Mouse (Mus musculus) C2C12 (cell line): ENCODE data around the gene Arrdc2.

Experiments
- CEBPB ChIP-seq: IDR thresholded peaks from one replicate; pipeline ENCODE4 v1.6.1; 2011; ENCODE audit warnings: low read depth, mild to moderate bottlenecking, control low read depth, moderate library complexity
- CTCF ChIP-seq: IDR thresholded peaks from one replicate; pipeline ENCODE4 v1.5.1; 2011; ENCODE audit not compliant: control insufficient read depth, insufficient read depth, insufficient read length
- FOSL1 ChIP-seq: IDR thresholded peaks from one replicate; pipeline ENCODE4 v1.8.0; 2011; ENCODE audit warnings: mild to moderate bottlenecking, low read length; ENCODE audit not compliant: poor library complexity, insufficient read depth, severe bottlenecking
- MAX ChIP-seq: IDR thresholded peaks from one replicate; pipeline ENCODE4 v1.6.1; 2011; ENCODE audit warnings: mild to moderate bottlenecking, control low read depth
- MYOD1 ChIP-seq: IDR thresholded peaks from one replicate; pipeline ENCODE4 v1.6.1; 2011; ENCODE audit warnings: low read depth; ENCODE audit not compliant: control insufficient read depth, insufficient read length
- MYOG ChIP-seq: IDR thresholded peaks from one replicate; pipeline ENCODE4 v1.6.1; 2011; ENCODE audit not compliant: control insufficient read depth, insufficient read length; ENCODE audit errors: extremely low read depth
- USF1 ChIP-seq: IDR thresholded peaks from one replicate; pipeline ENCODE4 v1.6.1; 2011; ENCODE audit warnings: low read depth, mild to moderate bottlenecking, control low read depth, moderate library complexity

- no peak for TF ChIP-seq USF1
- peak; percentile 96 for TF ChIP-seq CTCF
- no peak for TF ChIP-seq MYOD1
- TF ChIP-seq MAX: no peak
- no peak for TF ChIP-seq CEBPB
- TF ChIP-seq FOSL1: no peak
- no peak for TF ChIP-seq MYOG
Observed at GRCm38 (mm10) chr8:70869601-70870041, 30.1 kb upstream of the Arrdc2 start.
